Mouse (Mus musculus) embryo, embryonic 11 days (tissue): ENCODE measurements at regions not wholly inside any gene's neighbourhood (a gene's known extent, or its start where the extent isn't known, plus 50 kb on each side); places are given as distances from the start of the nearest gene placed in this dataset.
A peak's percentile ranks its signal among the peaks of the same experiment; 100 is the strongest.

Source experiments
- DNase-seq: peaks from one replicate; pipeline ENCODE4 v3.0.0-alpha.2; 2015

DNA sequence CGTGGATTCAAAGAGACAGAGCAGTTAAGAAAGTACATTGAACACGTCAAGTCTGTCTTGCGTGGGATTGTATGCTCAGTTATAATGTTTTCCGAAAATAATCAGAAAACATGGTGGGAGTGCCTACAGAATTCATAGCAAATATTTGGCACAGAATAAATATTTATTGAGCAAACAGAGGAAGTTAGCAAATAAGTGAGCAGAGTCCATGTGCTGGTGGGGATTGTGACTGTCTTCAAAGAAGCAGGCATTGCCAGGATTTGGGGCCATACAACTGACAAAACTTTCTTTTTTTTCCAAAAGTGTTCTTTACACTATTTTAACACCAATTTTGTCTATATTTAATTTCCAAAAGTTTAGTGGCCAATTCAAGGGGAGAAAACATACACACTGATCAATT is 1729.8 kb downstream of the AI429214 start:
- DNase-seq = no peak

GRCm38 (mm10) chr8:38725257-38725656 is 1731.9 kb downstream of the AI429214 start:
- no peak for DNase-seq

GRCm38 (mm10) chr8:38747134-38747533 is 1753.7 kb downstream of the AI429214 start:
- peak; percentile 69 for DNase-seq

DNA sequence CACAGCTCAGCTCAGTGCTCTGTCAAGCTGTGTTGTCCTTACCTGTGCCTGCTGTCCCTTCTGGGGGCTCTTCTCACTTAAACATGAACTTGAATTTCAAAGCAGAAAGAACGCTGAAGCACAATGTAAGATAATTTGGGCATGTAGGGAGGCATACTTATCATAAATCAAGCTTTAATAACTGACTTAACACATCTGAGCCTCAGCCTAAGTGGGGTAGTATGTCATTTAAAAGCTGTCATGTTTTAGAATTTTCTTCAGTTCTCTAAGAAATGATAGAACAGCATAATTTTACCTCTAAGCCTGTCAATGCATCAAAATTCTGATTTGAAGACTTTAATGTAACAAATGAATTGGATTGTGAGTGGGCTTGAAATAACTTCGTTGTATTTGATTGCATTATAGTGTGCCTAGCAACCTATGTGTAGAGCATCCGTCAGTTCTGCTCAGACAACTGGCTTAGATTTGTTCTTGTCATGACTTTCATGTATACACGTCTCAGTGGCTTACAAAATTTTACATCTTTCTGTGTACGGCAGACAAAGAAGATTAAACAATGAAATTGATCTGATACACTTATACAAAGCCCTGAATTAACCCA is 1773.3 kb downstream of the AI429214 start:
- DNase-seq = no peak

- no peak for DNase-seq
Measured at GRCm38 (mm10) chr8:38812482-38812881, 1819.1 kb downstream of the AI429214 start.

DNA sequence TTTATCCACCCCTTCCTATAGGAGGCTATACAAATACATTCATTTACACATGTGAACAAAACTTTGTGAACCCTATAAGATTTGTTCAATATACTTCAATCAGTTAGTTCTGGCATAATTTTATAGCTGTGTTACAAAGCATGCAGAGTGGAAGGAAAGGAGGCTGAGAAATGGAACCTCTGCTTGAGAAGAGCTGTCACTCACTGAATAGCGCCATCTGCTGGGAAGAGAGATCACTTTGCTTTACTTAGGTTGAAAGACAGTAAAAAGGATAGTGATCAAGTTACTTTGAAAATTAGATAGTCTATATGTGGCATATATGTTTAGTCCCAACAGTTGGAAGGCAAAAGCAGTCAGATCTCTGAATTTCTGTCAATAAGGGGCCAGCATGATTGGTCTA is 1824.8 kb downstream of the AI429214 start:
- DNase-seq = peak; percentile 74

DNA sequence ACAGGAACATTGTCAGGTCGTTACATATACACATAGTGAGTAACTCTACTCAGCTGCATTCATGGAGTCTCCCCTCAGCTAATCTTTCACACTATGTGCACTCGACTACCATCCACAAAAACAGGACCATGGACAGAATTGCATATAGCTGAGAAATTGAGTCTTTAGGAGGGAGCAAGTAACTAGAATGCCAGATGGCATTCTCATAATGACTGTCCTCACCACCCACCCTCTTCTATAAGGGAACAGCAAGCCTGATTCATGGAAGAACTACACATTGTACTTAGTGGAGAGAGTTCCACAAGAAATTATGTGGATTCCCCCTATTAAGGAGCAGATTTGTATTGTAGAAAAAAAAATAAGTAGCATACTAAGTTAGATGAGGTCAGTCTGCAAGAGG is 1813.4 kb upstream of the Adam24 start:
- no peak for DNase-seq

DNA sequence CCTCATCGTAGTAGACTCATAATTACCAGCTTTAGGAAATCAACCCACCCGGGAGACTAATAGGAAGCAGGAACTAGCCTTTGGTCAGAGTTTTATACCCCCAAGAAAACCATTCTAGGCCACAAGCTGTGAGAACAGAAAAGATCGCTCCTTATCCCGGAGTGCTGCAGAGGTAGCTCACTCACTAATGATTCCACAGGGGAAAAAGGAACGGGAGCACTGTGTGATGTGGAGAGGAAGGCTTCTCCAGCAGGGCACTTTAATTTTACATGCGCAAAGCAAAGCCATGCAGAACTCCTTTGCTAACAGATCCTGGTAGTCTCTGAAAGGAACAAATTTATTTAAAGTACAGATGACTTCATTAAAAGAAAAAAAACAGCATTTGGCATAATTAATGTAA is 1807.5 kb upstream of the Adam24 start:
- no peak for DNase-seq
